Mouse (Mus musculus) midbrain, embryonic 16.5 days (tissue): ENCODE measurements around the gene Kat14. TPM values are rescaled to one million over a fixed set of nuclear protein-coding genes. Genes with fewer than 3 reads are reported as not detected.

Experiments used
- ATAC-seq: fragments of 200-750 bp; cut with Nextera tagmentation; 2 replicates; pipeline ENCODE4 v1.8.0; 2017; ENCODE audit warnings: moderate TSS enrichment
- H3K27ac ChIP-seq: fragments of 300-500 bp; sonication (generic); 2 replicates; pipeline ENCODE4 v1.5.1; 2014; ENCODE audit warnings: mild to moderate bottlenecking, low read length, mixed read lengths
- H3K27me3 ChIP-seq: fragments of 300-500 bp; sonication (generic); 2 replicates; pipeline ENCODE4 v1.6.1; 2014; ENCODE audit warnings: low read depth, low read length, mixed read lengths; ENCODE audit not compliant: control insufficient read depth, insufficient read depth
- H3K36me3 ChIP-seq: fragments of 300-500 bp; sonication (generic); 2 replicates; pipeline ENCODE4 v1.6.1; 2014; ENCODE audit warnings: mild to moderate bottlenecking, low read length, moderate library complexity, mixed read lengths; ENCODE audit not compliant: control insufficient read depth, insufficient read depth
- H3K4me1 ChIP-seq: fragments of 300-500 bp; sonication (generic); 2 replicates; pipeline ENCODE4 v1.6.1; 2014; ENCODE audit warnings: mild to moderate bottlenecking, low read length, mixed read lengths; ENCODE audit not compliant: control insufficient read depth, insufficient read depth
- H3K4me2 ChIP-seq: fragments of 300-500 bp; sonication (generic); 2 replicates; pipeline ENCODE4 v1.6.1; 2014; ENCODE audit warnings: mild to moderate bottlenecking, low read length, mixed read lengths
- H3K4me3 ChIP-seq: fragments of 300-500 bp; sonication (generic); 2 replicates; pipeline ENCODE4 v1.5.1; 2014; ENCODE audit warnings: low read depth, mild to moderate bottlenecking, low read length, moderate library complexity, mixed read lengths
- H3K9ac ChIP-seq: fragments of 300-500 bp; sonication (generic); 2 replicates; pipeline ENCODE4 v1.6.1; 2014; ENCODE audit warnings: low read depth, low read length, mixed read lengths
- H3K9me3 ChIP-seq: fragments of 300-500 bp; sonication (generic); replicated peaks from 2 replicates; pipeline ENCODE4 v1.6.1; 2014; ENCODE audit warnings: mild to moderate bottlenecking, low read length, mixed read lengths; ENCODE audit not compliant: control insufficient read depth, poor library complexity, severe bottlenecking
- WGBS: fragments of 180-500 bp; shearing (Covaris S2); extraction: QIAGEN DNeasy Blood & Tissue Kit; methylation state at CpG from one replicate; pipeline ENCODE4 v1.1.7; 2014; 5-methylcytosine and 5-hydroxymethylcytosine counted together
- polyA plus RNA-seq: library from polyadenylated mRNA; unstranded; fragments of >200 nt; fragmentation: Nextera tagmentation; extraction: Ambion mirVana; gene quantifications from 2 replicates; pipeline ENCODE4 v1.2.1, GENCODE M21; 2015

Kat14 gene
- 26.4 and 26.9 TPM in 2 replicates for polyA plus RNA-seq

GRCm38 (mm10) chr2:144368400-144369019 lies at the start of gene Kat14, which contains the start of gene Pet117:
Gene Kat14, plus strand, starts transcription at chr2:144368983.
Gene Pet117, plus strand, starts transcription at chr2:144368996.
- H3K9ac ChIP-seq, result peak within 1 kb of the TSS; percentile 93
- peak within 1 kb of the TSS; percentile 94 for H3K4me3 ChIP-seq
- ATAC-seq, result peak; percentile 96
- H3K27ac ChIP-seq, result peak within 1 kb of the TSS; percentile 98
- H3K36me3 ChIP-seq, result no peaks in the 10 kb centered on the region; the same call in 1 of the 2 replicates
- H3K9me3 ChIP-seq, result no peaks in the 10 kb centered on the region
- H3K27me3 ChIP-seq, result no peaks in the 10 kb centered on the region
- H3K4me2 ChIP-seq, result peak within 1 kb of the TSS; percentile 76
- peaks cover 11% of the 10 kb centered on the region for H3K4me1 ChIP-seq
- 8% methylated on average over 38 of the region's 38 CpGs for WGBS

DNA sequence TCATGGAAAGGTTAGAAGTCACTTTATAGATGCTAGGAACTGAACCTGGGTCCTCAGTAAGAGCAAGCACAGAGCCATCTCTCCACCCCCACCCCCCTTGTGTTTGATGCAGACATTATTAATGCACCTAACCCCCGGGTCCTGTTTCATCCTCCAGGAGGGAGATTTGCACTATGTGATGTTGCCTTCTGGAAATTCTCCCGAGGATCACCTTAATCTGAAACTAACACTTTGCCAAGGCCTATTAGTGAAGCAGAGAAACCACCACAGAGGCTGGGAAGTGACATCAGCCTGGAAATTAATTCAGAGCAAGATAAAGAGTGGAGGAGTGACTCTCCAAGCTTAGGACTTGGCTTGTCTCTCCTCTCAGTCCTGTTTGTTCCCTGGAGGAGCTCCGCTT lies 44.6 kb upstream of the Kat14 start:
- no peak for ATAC-seq
- H3K27me3 ChIP-seq, result peaks cover 7% of the 10 kb centered on the region
- no peak overlapping the region for H3K4me2 ChIP-seq
- H3K9ac ChIP-seq, result no peak overlapping the region
- H3K4me1 ChIP-seq, result no peaks in the 10 kb centered on the region
- H3K27ac ChIP-seq, result no peak overlapping the region
- 63% methylated on average over 3 of the region's 3 CpGs for WGBS
- H3K9me3 ChIP-seq, result no peaks in the 10 kb centered on the region
- no peak overlapping the region for H3K4me3 ChIP-seq
- H3K36me3 ChIP-seq, result no peaks in the 10 kb centered on the region

DNA sequence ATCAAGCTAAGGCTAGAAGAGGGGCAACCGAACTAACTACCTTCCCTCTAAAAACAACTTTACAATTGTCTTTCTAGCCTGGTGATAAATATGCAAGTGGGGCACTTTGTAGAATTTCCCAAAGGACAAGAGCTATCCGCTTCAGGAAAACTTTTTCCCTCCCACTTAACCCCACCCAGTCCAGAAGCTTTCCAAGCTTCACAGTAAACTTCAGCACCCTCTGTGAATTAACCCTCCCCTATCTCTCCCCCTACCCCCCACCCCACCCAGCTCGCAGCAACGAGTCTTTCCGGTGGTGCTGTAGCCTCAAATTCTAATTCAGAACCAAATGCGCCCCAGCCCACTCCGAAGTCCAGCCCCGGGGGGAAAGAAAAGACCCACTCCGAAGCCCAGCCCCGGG lies 39.3 kb upstream of the Kat14 start:
- Histone ChIP-seq H3K4me1 (peaks cover 28% of the 10 kb centered on the region), H3K27ac (no peak overlapping the region), H3K36me3 (no peaks in the 10 kb centered on the region), H3K9me3 (no peaks in the 10 kb centered on the region), H3K9ac (no peak overlapping the region), H3K4me2 (no peak overlapping the region; the same call in 1 of the 2 replicates), H3K27me3 (peaks cover 36% of the 10 kb centered on the region), H3K4me3 (no peak overlapping the region; the same call in 1 of the 2 replicates)
- 6% methylated on average over 9 of the region's 10 CpGs for WGBS
- no peak for ATAC-seq

- 3% methylated on average over 10 of the region's 10 CpGs for WGBS
- no peak overlapping the region for H3K27ac ChIP-seq
- no peak overlapping the region; the same call in 1 of the 2 replicates for H3K4me3 ChIP-seq
- no peaks in the 10 kb centered on the region for H3K9me3 ChIP-seq
- no peak for ATAC-seq
- peaks cover 28% of the 10 kb centered on the region for H3K4me1 ChIP-seq
- H3K4me2 ChIP-seq, result no peak overlapping the region; the same call in 1 of the 2 replicates
- H3K9ac ChIP-seq, result no peak overlapping the region
- H3K27me3 ChIP-seq, result peaks cover 38% of the 10 kb centered on the region
- no peaks in the 10 kb centered on the region for H3K36me3 ChIP-seq
These were observed 38.8 kb upstream of the Kat14 start for GRCm38 (mm10) chr2:144329937-144330336.

DNA sequence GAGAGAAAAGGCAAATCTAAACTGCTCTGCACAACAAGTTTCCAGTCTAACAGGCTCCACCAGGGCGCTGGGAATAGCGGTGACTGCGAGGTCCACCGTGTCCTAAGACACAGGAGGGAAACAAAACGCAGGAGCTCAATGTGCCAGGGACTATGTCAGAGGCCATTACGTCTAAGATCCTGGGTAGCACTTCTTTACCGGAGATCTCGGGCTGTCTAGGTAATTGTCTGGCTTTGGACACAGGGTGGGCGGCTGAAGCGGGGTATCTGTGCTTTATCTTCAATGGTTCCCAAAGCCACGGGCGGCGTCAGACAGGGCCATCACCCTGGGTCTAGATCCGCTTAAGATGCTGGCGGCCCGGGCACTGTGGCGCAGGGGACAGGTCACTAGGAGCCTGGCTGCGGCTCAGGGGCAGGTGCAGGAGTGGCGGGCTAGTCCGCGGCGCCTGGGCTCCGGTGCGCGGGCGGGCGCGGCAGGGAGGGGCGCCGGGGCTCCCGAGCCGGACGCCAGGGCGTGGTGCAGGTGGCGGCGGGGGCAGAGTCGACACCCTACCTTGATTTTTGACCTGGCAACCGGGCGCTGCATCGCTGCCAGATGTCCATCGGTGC lies 38.3 kb upstream of the Kat14 start:
- Histone ChIP-seq H3K9ac (peak overlapping the region; percentile 57), H3K4me3 (peak overlapping the region; percentile 52), H3K9me3 (no peaks in the 10 kb centered on the region), H3K4me2 (peak overlapping the region; percentile 92), H3K4me1 (peaks cover 28% of the 10 kb centered on the region), H3K36me3 (no peaks in the 10 kb centered on the region), H3K27ac (no peak overlapping the region), H3K27me3 (peaks cover 42% of the 10 kb centered on the region)
- no peak for ATAC-seq
- under 1% methylated on average over 41 of the region's 41 CpGs for WGBS

DNA sequence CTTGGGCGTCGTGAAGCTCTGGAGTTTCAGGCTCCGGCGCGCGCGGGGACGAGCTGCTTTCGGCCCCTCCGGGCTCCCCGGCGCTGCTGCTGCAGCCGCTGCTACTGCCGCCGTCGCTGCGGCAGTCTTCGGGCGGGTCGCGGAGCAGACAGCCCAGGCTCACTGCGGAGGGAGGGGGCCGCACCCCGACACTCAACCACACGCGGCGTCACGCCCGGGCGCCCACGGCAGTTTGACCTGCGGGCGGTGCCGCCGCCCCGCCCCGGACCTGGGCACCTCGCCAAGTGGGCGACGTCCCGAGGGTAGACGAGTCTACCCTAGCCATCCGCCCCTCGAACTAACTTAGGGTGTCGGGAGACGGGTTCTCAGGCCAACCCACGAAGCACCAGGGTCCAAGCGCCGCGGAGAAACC lies 37.8 kb upstream of the Kat14 start:
- under 1% methylated on average over 43 of the region's 50 CpGs for WGBS
- peaks cover 28% of the 10 kb centered on the region for H3K4me1 ChIP-seq
- no peaks in the 10 kb centered on the region for H3K36me3 ChIP-seq
- peak overlapping the region; percentile 52 for H3K4me3 ChIP-seq
- peak overlapping the region; percentile 57 for H3K9ac ChIP-seq
- peaks cover 42% of the 10 kb centered on the region for H3K27me3 ChIP-seq
- peak; percentile 55 for ATAC-seq
- no peaks in the 10 kb centered on the region for H3K9me3 ChIP-seq
- no peak overlapping the region for H3K27ac ChIP-seq
- peak overlapping the region; percentile 92 for H3K4me2 ChIP-seq

GRCm38 (mm10) chr2:144331401-144332302 lies 37.1 kb upstream of the Kat14 start, which contains the start of gene Ovol2:
Gene Ovol2, minus strand, starts transcription at chr2:144332146.
- WGBS, result under 1% methylated on average over 61 of the region's 62 CpGs
- H3K27me3 ChIP-seq, result peaks cover 42% of the 10 kb centered on the region
- H3K36me3 ChIP-seq, result no peaks in the 10 kb centered on the region
- H3K4me3 ChIP-seq, result peak within 1 kb of the TSS; percentile 52
- ATAC-seq, result peak; percentile 75
- H3K9me3 ChIP-seq, result no peaks in the 10 kb centered on the region
- peak within 1 kb of the TSS; percentile 92 for H3K4me2 ChIP-seq
- peaks cover 28% of the 10 kb centered on the region for H3K4me1 ChIP-seq
- H3K27ac ChIP-seq, result no peak within 1 kb of the TSS
- peak within 1 kb of the TSS; percentile 57 for H3K9ac ChIP-seq

GRCm38 (mm10) chr2:144332486-144332885 lies 36.3 kb upstream of the Kat14 start:
- WGBS, result 5% methylated on average over 9 of the region's 9 CpGs
- no peaks in the 10 kb centered on the region for H3K9me3 ChIP-seq
- H3K9ac ChIP-seq, result no peak overlapping the region; the same call in 1 of the 2 replicates
- no peak overlapping the region for H3K27ac ChIP-seq
- no peak for ATAC-seq
- peaks cover 28% of the 10 kb centered on the region for H3K4me1 ChIP-seq
- H3K27me3 ChIP-seq, result peaks cover 42% of the 10 kb centered on the region
- no peaks in the 10 kb centered on the region for H3K36me3 ChIP-seq
- peak overlapping the region; percentile 52; the same call in 1 of the 2 replicates for H3K4me3 ChIP-seq
- H3K4me2 ChIP-seq, result peak overlapping the region; percentile 92
